Mouse (Mus musculus) hindbrain, postnatal 0 days (tissue): ENCODE measurements around the gene Gnpnat1. TPM values are rescaled to one million over a fixed set of nuclear protein-coding genes. Genes with fewer than 3 reads are reported as not detected.

Experiments used
- ATAC-seq: fragments of 200-750 bp; cut with Nextera tagmentation; 2 replicates; pipeline ENCODE4 v1.8.0; 2017; ENCODE audit warnings: mild to moderate bottlenecking, moderate TSS enrichment, moderate library complexity
- DNase-seq: peaks from one replicate; pipeline ENCODE4 v3.0.0-alpha.2; 2015; ENCODE audit warnings: low spot score
- H3K27ac ChIP-seq: fragments of 300-500 bp; sonication (generic); 2 replicates; pipeline ENCODE4 v1.5.1; 2014; ENCODE audit warnings: mild to moderate bottlenecking
- H3K27me3 ChIP-seq: fragments of 300-500 bp; sonication (generic); 2 replicates; pipeline ENCODE4 v1.6.1; 2014; ENCODE audit warnings: low read length, mixed read lengths; ENCODE audit not compliant: insufficient read depth
- H3K36me3 ChIP-seq: fragments of 300-500 bp; sonication (generic); 2 replicates; pipeline ENCODE4 v1.6.1; 2014; ENCODE audit warnings: low read length, mixed read lengths; ENCODE audit not compliant: insufficient read depth
- H3K4me1 ChIP-seq: fragments of 300-500 bp; sonication (generic); 2 replicates; pipeline ENCODE4 v1.6.1; 2014; ENCODE audit warnings: antibody characterized with exemption, low read length, mixed read lengths; ENCODE audit not compliant: insufficient read depth
- H3K4me2 ChIP-seq: fragments of 300-500 bp; sonication (generic); 2 replicates; pipeline ENCODE4 v1.6.1; 2014; ENCODE audit warnings: low read depth, mild to moderate bottlenecking, low read length, moderate library complexity, mixed read lengths
- H3K4me3 ChIP-seq: fragments of 300-500 bp; sonication (generic); 2 replicates; pipeline ENCODE4 v1.5.1; 2014; ENCODE audit warnings: low read length
- H3K9ac ChIP-seq: fragments of 300-500 bp; sonication (generic); replicated peaks from 2 replicates; pipeline ENCODE4 v1.6.1; 2014; ENCODE audit warnings: mild to moderate bottlenecking, low read length, moderate library complexity, mixed read lengths
- H3K9me3 ChIP-seq: fragments of 300-500 bp; sonication (generic); 2 replicates; pipeline ENCODE4 v1.6.1; 2016; ENCODE audit warnings: low read length, mixed read lengths
- CTCF ChIP-seq: IDR thresholded peaks from 2 replicates; pipeline ENCODE4 v1.5.1; 2016; ENCODE audit warnings: antibody characterized with exemption, control low read depth, low read depth
- WGBS: fragments of 180-500 bp; shearing (Covaris S2); extraction: QIAGEN DNeasy Blood & Tissue Kit; methylation state at CpG from one replicate; pipeline ENCODE4 v1.1.7; 2014; 5-methylcytosine and 5-hydroxymethylcytosine counted together
- polyA plus RNA-seq: library from polyadenylated mRNA; unstranded; fragments of >200 nt; fragmentation: Nextera tagmentation; extraction: Ambion mirVana; gene quantifications from 2 replicates; pipeline ENCODE4 v1.2.1, GENCODE M21; 2015
- total RNA-seq: library from RNA; depleted of rRNA; stranded (reverse); fragments of >200 nt; gene quantifications from 2 replicates; pipeline ENCODE4 v1.2.3, GENCODE M21; 2014

Gene Gnpnat1
- total and polyA plus RNA-seq, 2 experiments from 2014 or later, result 12.7 to 21.5 TPM

- Histone ChIP-seq H3K9ac (no peak overlapping the region), H3K4me2 (no peak overlapping the region), H3K4me3 (no peak overlapping the region), H3K36me3 (no peaks in the 10 kb centered on the region), H3K27ac (no peak overlapping the region), H3K27me3 (no peaks in the 10 kb centered on the region), H3K9me3 (no peaks in the 10 kb centered on the region), H3K4me1 (no peaks in the 10 kb centered on the region)
- 80% methylated on average over 7 of the region's 7 CpGs for WGBS
- TF ChIP-seq CTCF, result no peak
- no peak for DNase-seq
- ATAC-seq, result no peak
These were observed 1.1 kb downstream of the Gnpnat1 start for GRCm38 (mm10) chr14:45403651-45404050.

- no peak overlapping the region for H3K4me2 ChIP-seq
- DNase-seq, result no peak
- no peak overlapping the region for H3K4me3 ChIP-seq
- H3K4me1 ChIP-seq, result no peaks in the 10 kb centered on the region
- H3K9ac ChIP-seq, result no peak overlapping the region
- peak; percentile 27 for TF ChIP-seq CTCF
- H3K9me3 ChIP-seq, result no peaks in the 10 kb centered on the region
- no peaks in the 10 kb centered on the region for H3K36me3 ChIP-seq
- H3K27me3 ChIP-seq, result no peaks in the 10 kb centered on the region
- WGBS, result 87% methylated on average over 3 of the region's 3 CpGs
- no peak for ATAC-seq
- H3K27ac ChIP-seq, result no peak overlapping the region
These were observed 4.9 kb downstream of the Gnpnat1 start for GRCm38 (mm10) chr14:45399836-45400235.

- 0 out of 2 replicates have a peak, but pooled peaks cover 5% of the 10 kb centered on the region for H3K4me1 ChIP-seq
- TF ChIP-seq CTCF, result no peak
- ATAC-seq (no peak; the same call in 1 of the 2 replicates), DNase-seq (no peak)
- H3K27me3 ChIP-seq, result no peaks in the 10 kb centered on the region
- 14% methylated on average over 3 of the region's 3 CpGs for WGBS
- H3K4me3 ChIP-seq, result peak overlapping the region; percentile 73
- no peaks in the 10 kb centered on the region for H3K36me3 ChIP-seq
- H3K27ac ChIP-seq, result peak overlapping the region; percentile 83
- H3K9me3 ChIP-seq, result no peaks in the 10 kb centered on the region
- peak overlapping the region; percentile 63 for H3K4me2 ChIP-seq
- peak overlapping the region; percentile 79 for H3K9ac ChIP-seq
These were observed 15.5 kb downstream of the Gnpnat1 start for GRCm38 (mm10) chr14:45389194-45389593.

GRCm38 (mm10) chr14:45388345-45389181 is 16.1 kb downstream of the Gnpnat1 start:
- Histone ChIP-seq H3K9me3 (no peaks in the 10 kb centered on the region), H3K27ac (peak overlapping the region; percentile 83), H3K4me2 (peak overlapping the region; percentile 63), H3K9ac (peak overlapping the region; percentile 79), H3K27me3 (no peaks in the 10 kb centered on the region), H3K36me3 (no peaks in the 10 kb centered on the region), H3K4me1 (0 out of 2 replicates have a peak, but pooled peaks cover 5% of the 10 kb centered on the region), H3K4me3 (peak overlapping the region; percentile 73)
- ATAC-seq (peak; percentile 98), DNase-seq (peak; percentile 93)
- no peak for TF ChIP-seq CTCF
- WGBS, result 1% methylated on average over 68 of the region's 71 CpGs

GRCm38 (mm10) chr14:45387480-45387879 is 17.2 kb downstream of the Gnpnat1 start:
- Histone ChIP-seq H3K4me1 (0 out of 2 replicates have a peak, but pooled peaks cover 5% of the 10 kb centered on the region), H3K36me3 (no peaks in the 10 kb centered on the region), H3K27ac (no peak overlapping the region), H3K9me3 (no peaks in the 10 kb centered on the region), H3K4me2 (peak overlapping the region; percentile 63), H3K27me3 (no peaks in the 10 kb centered on the region), H3K4me3 (peak overlapping the region; percentile 73), H3K9ac (no peak overlapping the region; the same call in 1 of the 2 replicates)
- DNase-seq (no peak), ATAC-seq (no peak)
- TF ChIP-seq CTCF, result no peak
- WGBS, result 9% methylated on average over 2 of the region's 2 CpGs

- Histone ChIP-seq H3K4me3 (no peak overlapping the region), H3K27ac (no peak overlapping the region), H3K4me2 (no peak overlapping the region), H3K9me3 (no peaks in the 10 kb centered on the region), H3K36me3 (peaks cover 6% of the 10 kb centered on the region), H3K27me3 (no peaks in the 10 kb centered on the region), H3K9ac (no peak overlapping the region), H3K4me1 (0 out of 2 replicates have a peak, but pooled peaks cover 5% of the 10 kb centered on the region)
- DNase-seq (no peak), ATAC-seq (no peak)
- TF ChIP-seq CTCF, result no peak
- 98% methylated on average over 2 of the region's 2 CpGs for WGBS
These were observed 19.1 kb downstream of the Gnpnat1 start for GRCm38 (mm10) chr14:45385596-45385995.

GRCm38 (mm10) chr14:45382912-45383311 is 21.8 kb downstream of the Gnpnat1 start:
- 79% methylated on average over 4 of the region's 4 CpGs for WGBS

More at GRCm38 (mm10) chr14:45382912-45383311, 21.8 kb downstream of the Gnpnat1 start:
- Histone ChIP-seq H3K36me3 (peaks cover 14% of the 10 kb centered on the region), H3K4me1 (0 out of 2 replicates have a peak, but pooled peaks cover 4% of the 10 kb centered on the region), H3K9ac (no peak overlapping the region), H3K27me3 (no peaks in the 10 kb centered on the region), H3K9me3 (no peaks in the 10 kb centered on the region), H3K4me3 (no peak overlapping the region), H3K27ac (no peak overlapping the region), H3K4me2 (no peak overlapping the region)
- TF ChIP-seq CTCF, result peak; percentile 44
- ATAC-seq (no peak), DNase-seq (no peak)
